Mouse (Mus musculus) forebrain, embryonic 13.5 days (tissue): ENCODE measurements around the gene Tango2. TPM values are rescaled to one million over a fixed set of nuclear protein-coding genes. Genes with fewer than 3 reads are reported as not detected.

ENCODE experiments used
- ATAC-seq: fragments of 200-750 bp; cut with Nextera tagmentation; 2 replicates; pipeline ENCODE4 v1.8.0; 2017
- H3K27ac ChIP-seq: fragments of 300-500 bp; sonication (generic); 2 replicates; pipeline ENCODE4 v1.5.1; 2015; ENCODE audit warnings: inconsistent platforms, mild to moderate bottlenecking, moderate library complexity
- H3K27me3 ChIP-seq: fragments of 300-500 bp; sonication (generic); 2 replicates; pipeline ENCODE4 v1.6.1; 2015; ENCODE audit warnings: mild to moderate bottlenecking, inconsistent platforms
- H3K36me3 ChIP-seq: fragments of 300-500 bp; sonication (generic); 2 replicates; pipeline ENCODE4 v1.6.1; 2015; ENCODE audit warnings: mild to moderate bottlenecking, inconsistent platforms; ENCODE audit not compliant: poor library complexity, severe bottlenecking
- H3K4me1 ChIP-seq: fragments of 300-500 bp; sonication (generic); 2 replicates; pipeline ENCODE4 v1.6.1; 2015; ENCODE audit warnings: inconsistent platforms
- H3K4me2 ChIP-seq: fragments of 300-500 bp; sonication (generic); 2 replicates; pipeline ENCODE4 v1.6.1; 2015; ENCODE audit warnings: inconsistent platforms, mild to moderate bottlenecking, moderate library complexity
- H3K4me3 ChIP-seq: fragments of 300-500 bp; sonication (generic); 2 replicates; pipeline ENCODE4 v1.5.1; 2015; ENCODE audit warnings: mild to moderate bottlenecking, inconsistent platforms
- H3K9ac ChIP-seq: fragments of 300-500 bp; sonication (generic); 2 replicates; pipeline ENCODE4 v1.6.1; 2015; ENCODE audit warnings: mild to moderate bottlenecking, inconsistent platforms
- H3K9me3 ChIP-seq: fragments of 300-500 bp; sonication (generic); replicated peaks from 2 replicates; pipeline ENCODE4 v1.6.1; 2016; ENCODE audit warnings: inconsistent platforms
- WGBS: fragments of 180-500 bp; shearing (Covaris S2); methylation state at CpG from one replicate; pipeline ENCODE4 v1.1.7; 2015; 5-methylcytosine and 5-hydroxymethylcytosine counted together
- microRNA counts: library from miRNA; unstranded; fragments of <30 nt; microRNA quantifications from one replicate; lab custom pipeline; 2016
- microRNA-seq: library from miRNA; unstranded; fragments of <30 nt; microRNA quantifications from one replicate; pipeline ENCODE4, GENCODE M21; 2016
- polyA plus RNA-seq: library from polyadenylated mRNA; unstranded; fragments of >200 nt; fragmentation: Nextera tagmentation; extraction: Ambion mirVana; gene quantifications from 2 replicates; pipeline ENCODE4 v1.2.1, GENCODE M21; 2015

The Tango2 gene
- polyA plus RNA-seq, 1 experiment from 2014 or later, result 59.2 TPM

DNA sequence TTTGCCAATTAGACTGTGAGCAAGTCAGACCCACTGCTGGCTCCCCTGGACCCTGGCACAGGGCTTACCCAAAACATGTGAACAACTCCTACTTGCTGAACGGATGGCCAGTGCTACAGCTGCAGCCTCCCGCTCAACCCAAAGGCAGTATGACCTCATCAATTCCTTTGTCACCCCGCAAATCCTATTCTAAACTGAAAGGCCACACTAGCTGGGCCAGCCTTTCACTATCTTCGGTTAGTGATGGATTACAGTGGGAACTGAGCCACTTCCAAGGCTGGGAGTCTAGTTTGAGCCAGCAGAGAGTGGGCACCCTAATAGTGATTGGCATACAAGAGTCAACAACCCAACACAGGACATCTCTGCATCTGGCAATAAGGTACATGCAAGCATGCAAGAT, 59.7 kb downstream of the Tango2 start:
- H3K36me3 ChIP-seq, result peaks cover 34% of the 10 kb centered on the region
- H3K4me2 ChIP-seq, result peak overlapping the region; percentile 91
- H3K27me3 ChIP-seq, result no peaks in the 10 kb centered on the region
- H3K4me1 ChIP-seq, result peaks cover 31% of the 10 kb centered on the region
- H3K4me3 ChIP-seq, result peak overlapping the region; percentile 94
- H3K9ac ChIP-seq, result peak overlapping the region; percentile 97
- no peaks in the 10 kb centered on the region for H3K9me3 ChIP-seq
- ATAC-seq, result no peak
- WGBS, result 0% methylated on average over 4 of the region's 4 CpGs
- 0 out of 2 replicates have a peak overlapping the region, but pooled peaks have one; percentile 75 for H3K27ac ChIP-seq

DNA sequence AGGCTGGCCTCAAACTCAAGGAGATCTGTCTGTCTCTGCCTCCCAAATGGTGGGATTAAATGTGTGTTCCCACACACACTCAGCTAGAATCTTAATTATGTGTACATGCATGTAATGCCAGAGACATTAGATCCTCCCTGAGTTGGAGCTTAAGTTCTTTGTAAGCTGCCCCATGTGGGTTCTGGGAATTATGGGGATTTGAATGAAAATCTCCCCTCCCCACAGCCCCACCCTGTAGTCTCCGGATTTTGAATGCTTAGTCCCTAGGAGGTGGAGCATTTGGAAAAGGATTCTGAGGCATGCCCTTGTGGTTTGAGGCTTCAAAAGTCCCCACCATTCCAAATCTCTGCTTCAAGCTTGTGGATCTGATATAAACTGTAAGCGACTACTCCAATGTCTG, 72.7 kb downstream of the Tango2 start:
- no peak overlapping the region for H3K27ac ChIP-seq
- no peaks in the 10 kb centered on the region for H3K27me3 ChIP-seq
- H3K4me1 ChIP-seq, result no peaks in the 10 kb centered on the region
- ATAC-seq, result no peak
- peaks cover 96% of the 10 kb centered on the region for H3K36me3 ChIP-seq
- no peak overlapping the region for H3K9ac ChIP-seq
- WGBS, result 67% methylated on average over 2 of the region's 2 CpGs
- H3K4me3 ChIP-seq, result no peak overlapping the region
- no peak overlapping the region for H3K4me2 ChIP-seq
- no peaks in the 10 kb centered on the region for H3K9me3 ChIP-seq

DNA sequence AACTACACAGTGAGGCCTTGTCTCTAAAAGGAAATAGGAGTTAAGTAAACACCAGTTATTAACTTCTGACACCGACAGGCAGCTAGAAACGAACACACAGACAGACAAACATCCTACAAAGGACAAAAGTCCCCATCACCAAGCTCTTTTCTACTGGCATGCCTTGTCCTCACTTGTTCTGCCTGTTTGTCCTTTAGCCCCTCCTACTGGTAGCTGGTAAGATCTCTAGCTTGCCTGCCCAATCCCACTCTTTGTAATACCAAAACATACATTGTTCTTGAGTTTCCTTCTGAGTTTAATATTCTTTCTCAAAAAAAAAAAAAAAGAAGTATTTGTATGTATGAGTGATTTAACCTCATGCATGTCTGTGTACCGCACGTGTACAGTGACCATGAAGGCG, 79.7 kb downstream of the Tango2 start:
- 90% methylated on average over 5 of the region's 5 CpGs for WGBS

DNA sequence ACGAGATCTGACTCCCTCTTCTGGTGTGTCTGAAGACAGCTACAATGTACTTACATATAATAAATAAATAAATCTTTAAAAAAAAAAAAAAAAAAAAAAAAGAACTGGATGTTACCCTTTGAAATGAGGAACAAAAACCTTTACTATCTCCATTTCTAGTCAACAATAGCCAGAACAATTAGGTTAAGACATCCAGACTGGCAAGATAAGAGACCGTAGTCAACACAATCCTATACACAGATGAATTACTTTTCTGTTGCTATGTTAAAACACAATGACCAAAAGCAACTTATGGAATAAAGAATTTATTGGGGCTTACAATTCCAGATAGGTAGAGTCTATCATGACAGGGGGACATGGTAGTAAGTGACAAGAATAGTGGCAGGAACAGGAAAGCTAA, 82.9 kb downstream of the Tango2 start:
- no peak overlapping the region for H3K4me2 ChIP-seq
- 88% methylated on average over 2 of the region's 2 CpGs for WGBS

More for the DNA sequence above, 79.7 kb downstream of the Tango2 start:
- no peaks in the 10 kb centered on the region for H3K9me3 ChIP-seq
- no peak overlapping the region for H3K9ac ChIP-seq
- no peak overlapping the region for H3K4me2 ChIP-seq
- no peaks in the 10 kb centered on the region for H3K4me1 ChIP-seq
- peaks cover 93% of the 10 kb centered on the region for H3K36me3 ChIP-seq
- H3K4me3 ChIP-seq, result no peak overlapping the region
- ATAC-seq, result no peak
- no peaks in the 10 kb centered on the region for H3K27me3 ChIP-seq
- H3K27ac ChIP-seq, result no peak overlapping the region

DNA sequence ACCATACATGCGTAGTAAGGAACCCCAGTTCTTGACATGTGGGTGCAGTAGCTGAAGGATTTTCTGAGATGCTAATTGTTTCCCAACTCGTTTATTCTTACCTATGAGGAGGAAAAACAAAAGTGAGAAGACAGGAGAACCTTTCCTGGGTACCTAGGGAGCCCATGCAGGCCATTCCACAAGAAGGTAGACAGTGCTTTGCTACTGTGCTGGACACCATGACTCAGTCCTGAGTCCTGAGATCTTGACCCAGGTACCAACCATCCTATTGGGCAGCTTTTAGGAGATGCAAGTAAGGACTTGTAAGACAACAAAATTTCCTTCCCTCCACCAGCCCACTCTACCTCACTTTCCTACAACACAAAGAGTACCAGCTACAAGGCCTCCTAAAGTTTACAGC, 89.7 kb downstream of the Tango2 start, which contains the start of gene Gm49776:
Gene Gm49776 (minus strand): TSS at position 101 of the 400 bp plus-strand sequence.
- H3K27me3 ChIP-seq, result no peaks in the 10 kb centered on the region
- no peak within 1 kb of the TSS for H3K27ac ChIP-seq
- H3K9ac ChIP-seq, result no peak within 1 kb of the TSS
- no peaks in the 10 kb centered on the region for H3K4me1 ChIP-seq
- ATAC-seq, result no peak
- peaks cover 97% of the 10 kb centered on the region for H3K36me3 ChIP-seq
- 98% methylated on average over 2 of the region's 2 CpGs for WGBS
- H3K4me3 ChIP-seq, result no peak within 1 kb of the TSS
- no peak within 1 kb of the TSS for H3K4me2 ChIP-seq
- H3K9me3 ChIP-seq, result no peaks in the 10 kb centered on the region

More for the DNA sequence above, 82.9 kb downstream of the Tango2 start:
- H3K27ac ChIP-seq, result no peak overlapping the region
- no peak overlapping the region for H3K4me3 ChIP-seq
- no peak overlapping the region for H3K9ac ChIP-seq
- no peaks in the 10 kb centered on the region for H3K27me3 ChIP-seq
- no peak for ATAC-seq
- no peaks in the 10 kb centered on the region for H3K4me1 ChIP-seq
- H3K9me3 ChIP-seq, result no peaks in the 10 kb centered on the region
- peaks cover 92% of the 10 kb centered on the region for H3K36me3 ChIP-seq

DNA sequence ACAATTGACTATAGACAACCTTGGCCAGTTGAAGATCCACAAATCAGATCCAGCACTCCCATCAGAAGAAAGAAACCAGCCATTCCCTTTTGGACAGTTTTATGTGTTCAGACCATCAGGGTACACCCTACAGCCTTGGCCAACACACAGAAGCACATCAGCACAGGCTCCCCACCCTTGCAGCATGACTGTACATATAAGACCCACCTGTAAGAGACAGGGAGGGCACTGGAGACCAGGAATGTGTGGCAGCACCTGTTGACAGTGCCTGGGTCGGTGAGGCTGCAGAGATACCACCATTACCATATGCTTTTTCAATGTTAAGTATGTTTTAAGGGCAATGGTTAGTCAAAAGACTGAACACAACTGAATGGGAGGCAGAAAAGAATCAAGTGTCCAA, 94.0 kb downstream of the Tango2 start:
- 73% methylated on average over 1 of the region's 1 CpGs for WGBS
- H3K27me3 ChIP-seq, result no peaks in the 10 kb centered on the region
- H3K9me3 ChIP-seq, result no peaks in the 10 kb centered on the region
- H3K36me3 ChIP-seq, result peaks cover 85% of the 10 kb centered on the region
- no peak overlapping the region for H3K9ac ChIP-seq
- H3K4me1 ChIP-seq, result peaks cover 23% of the 10 kb centered on the region
- no peak overlapping the region for H3K4me3 ChIP-seq
- no peak for ATAC-seq
- no peak overlapping the region for H3K4me2 ChIP-seq
- no peak overlapping the region for H3K27ac ChIP-seq

DNA sequence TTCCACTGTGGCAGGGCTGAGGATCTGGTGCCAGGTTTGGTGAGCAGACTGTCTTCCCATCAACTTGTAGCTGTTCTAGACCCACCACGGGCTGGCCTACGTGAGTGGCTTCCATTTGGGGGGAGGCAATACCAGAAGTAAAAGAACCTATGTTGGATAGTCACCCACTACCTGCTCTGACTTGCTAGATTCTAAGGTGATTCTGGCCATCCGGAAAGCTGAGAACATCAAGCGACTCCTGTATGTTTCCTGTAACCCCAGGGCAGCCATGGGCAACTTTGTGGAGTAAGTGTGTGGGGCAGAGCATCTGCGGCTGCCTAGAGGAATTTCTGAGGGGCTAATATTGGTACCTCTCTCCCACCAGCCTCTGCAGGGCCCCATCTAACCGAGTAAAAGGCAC, 95.2 kb downstream of the Tango2 start:
- no peak for ATAC-seq
- Histone ChIP-seq H3K4me1 (peaks cover 24% of the 10 kb centered on the region), H3K36me3 (peaks cover 75% of the 10 kb centered on the region)

DNA sequence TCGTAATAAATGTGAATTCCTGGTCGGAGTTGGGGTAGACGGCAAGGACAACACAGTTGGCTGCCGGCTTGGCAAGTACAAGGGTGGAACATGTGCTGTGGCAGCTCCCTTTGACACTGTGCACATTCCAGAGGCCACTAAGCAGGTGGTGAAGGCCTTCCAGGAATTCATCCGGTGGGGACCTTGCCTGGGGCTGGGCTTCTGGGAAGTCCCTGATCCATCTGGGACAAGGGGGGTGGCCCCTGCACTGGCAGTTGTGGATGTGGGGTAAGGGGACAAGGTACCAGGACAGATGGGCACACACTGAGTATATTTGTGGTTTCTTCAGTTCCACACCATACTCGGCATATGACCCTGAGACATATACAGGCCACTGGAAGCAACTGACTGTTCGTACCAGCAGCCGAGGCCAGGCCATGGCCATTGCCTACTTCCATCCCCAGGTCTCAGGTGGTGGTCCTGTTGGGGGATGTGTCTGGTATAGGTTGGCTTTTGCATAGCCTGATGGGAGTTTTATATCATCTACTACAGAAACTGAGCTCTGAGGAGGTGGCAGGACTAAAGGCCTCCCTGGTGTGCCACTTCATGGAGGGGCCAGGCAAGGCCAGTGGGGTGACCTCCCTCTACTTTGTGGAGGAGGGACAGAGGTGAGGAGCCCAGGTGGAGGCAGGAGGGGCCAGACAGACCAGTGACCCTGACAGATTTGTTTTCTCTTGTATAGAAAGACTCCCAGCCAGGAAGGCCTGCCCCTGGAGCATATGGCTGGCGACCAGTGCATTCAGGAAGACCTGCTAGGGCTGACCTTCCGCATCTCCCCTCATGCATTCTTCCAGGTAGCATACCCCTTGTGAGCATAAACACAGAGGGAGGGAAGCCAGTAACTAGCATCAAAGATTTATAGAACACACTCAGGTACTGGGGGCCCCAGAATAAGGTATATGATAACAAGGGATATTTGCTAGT, 96.8 kb downstream of the Tango2 start:
- peaks cover 40% of the 10 kb centered on the region for H3K4me1 ChIP-seq
- H3K27me3 ChIP-seq, result no peaks in the 10 kb centered on the region
- peaks cover 69% of the 10 kb centered on the region for H3K36me3 ChIP-seq
- no peak for ATAC-seq
- peak overlapping the region; percentile 98 for H3K4me2 ChIP-seq
- peak overlapping the region; percentile 91 for H3K9ac ChIP-seq
- 67% methylated on average over 10 of the region's 10 CpGs for WGBS
- 0 out of 2 replicates have a peak overlapping the region, but pooled peaks have one; percentile 6 for H3K27ac ChIP-seq
- H3K4me3 ChIP-seq, result peak overlapping the region; percentile 97
- H3K9me3 ChIP-seq, result no peaks in the 10 kb centered on the region

More for the DNA sequence above, 95.2 kb downstream of the Tango2 start:
- H3K9ac ChIP-seq, result no peak overlapping the region
- no peak overlapping the region for H3K27ac ChIP-seq
- H3K9me3 ChIP-seq, result no peaks in the 10 kb centered on the region
- no peak overlapping the region for H3K4me2 ChIP-seq
- no peaks in the 10 kb centered on the region for H3K27me3 ChIP-seq
- no peak overlapping the region for H3K4me3 ChIP-seq
- WGBS, result 89% methylated on average over 6 of the region's 6 CpGs

MicroRNAs within 50 kb of the gene (microRNA counts, 519-probe panel; counts per million panel counts)
- microRNA mmu-miR-1306 (lab: Ali Mortazavi, UCI), result 177 counts per million, percentile 53 among the panel's probes with 10 or more counts
- 4,042 counts per million, percentile 79 among the panel's probes with 10 or more counts for microRNA mmu-miR-185 (lab: Ali Mortazavi, UCI)

Small RNA genes lying within 50 kb of the gene (microRNA-seq; reads per million reads assigned to microRNA genes)
- gene Gm24572 (3.0 reads per million, percentile 4 among the genes with 10 or more reads in this experiment), gene Gm26219 (not detected), gene Mir1306 (300 reads per million, percentile 65 among the genes with 10 or more reads in this experiment), gene Mir185 (528 reads per million, percentile 71 among the genes with 10 or more reads in this experiment)

Other genes with a start within 250 kb of the Tango2 start
- gene Rtn4r, start 220.5 kb downstream of the Tango2 start, polyA plus RNA-seq, result 7.3 and 7.8 TPM in 2 replicates
- gene Ccdc188, start 130.2 kb downstream of the Tango2 start, polyA plus RNA-seq, result 0.13 TPM in 1 of 2 replicates, not detected in the other
- gene Zdhhc8, start 113.0 kb downstream of the Tango2 start, polyA plus RNA-seq, result 7.7 and 8.4 TPM in 2 replicates
- gene Trmt2a, start 99.4 kb downstream of the Tango2 start, polyA plus RNA-seq, result 116 and 126 TPM in 2 replicates
- 726 and 766 TPM in 2 replicates for gene Ranbp1, start 99.4 kb downstream of the Tango2 start, polyA plus RNA-seq
- gene Gm49776, start 89.8 kb downstream of the Tango2 start, polyA plus RNA-seq, result 2.5 and 7.6 TPM in 2 replicates
- 37.7 and 44.0 TPM in 2 replicates for gene Dgcr8, start 58.9 kb downstream of the Tango2 start, polyA plus RNA-seq
- 77.2 and 95.0 TPM in 2 replicates for gene Arvcf, start 79 bp upstream of the Tango2 start, polyA plus RNA-seq
- 23.4 and 25.1 TPM in 2 replicates for gene Txnrd2, start 78.3 kb upstream of the Tango2 start, polyA plus RNA-seq
- gene Comt, start 78.7 kb upstream of the Tango2 start, polyA plus RNA-seq, result 64.0 and 70.1 TPM in 2 replicates
- gene Gnb1l, start 150.6 kb upstream of the Tango2 start, polyA plus RNA-seq, result 14.5 and 14.8 TPM in 2 replicates
- 3.6 TPM in 2 replicates for gene Rtl10, start 150.8 kb upstream of the Tango2 start, polyA plus RNA-seq
- 0.39 and 0.56 TPM in 2 replicates for gene Tbx1, start 242.6 kb upstream of the Tango2 start, polyA plus RNA-seq